In the genomic region with DNA sequence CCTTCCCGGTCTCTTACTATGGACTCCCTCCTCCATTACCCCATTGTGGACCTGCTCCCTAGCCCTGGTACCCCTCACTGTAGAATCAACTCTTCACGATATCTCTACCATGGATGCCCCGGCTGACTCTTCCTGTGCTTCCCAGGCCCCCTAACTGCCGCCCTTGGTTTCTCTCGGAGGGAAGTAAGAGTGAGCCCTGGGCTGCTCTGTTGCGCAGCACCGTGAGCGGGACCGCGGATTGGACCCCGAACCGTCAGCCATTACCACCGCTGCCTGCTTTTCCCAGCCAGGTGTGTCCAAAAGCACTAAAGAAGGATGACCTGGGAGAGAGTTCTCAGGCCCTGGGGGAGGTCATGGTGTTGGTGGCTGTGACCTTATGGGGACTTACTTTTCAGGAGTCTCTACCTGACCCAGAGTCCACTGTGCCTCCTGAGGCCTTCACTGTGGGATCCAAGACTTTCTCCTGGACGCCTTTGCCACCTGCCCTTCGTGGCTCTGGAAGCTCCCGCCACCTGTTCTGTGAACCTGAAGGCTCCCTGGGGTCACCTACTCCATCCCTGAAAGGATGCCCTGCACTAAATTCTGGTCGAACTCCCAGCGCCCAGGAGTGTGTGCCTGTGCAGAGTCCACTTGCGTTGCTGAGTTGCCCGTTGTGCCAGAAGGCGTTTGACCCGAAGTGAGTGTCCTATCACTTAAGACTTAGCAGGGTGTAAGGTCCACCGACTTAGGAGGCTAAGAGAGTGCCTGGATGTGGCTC, we compare ENCODE assay signal across 8 mouse cellular contexts. TPM values are rescaled to one million over a fixed set of nuclear protein-coding genes. Genes with fewer than 3 reads are reported as not detected.
DNase-seq lines count a peak whose midpoint lies in the region; ATAC-seq and TF ChIP-seq lines count a peak whose summit lies in the region.

No protein-coding gene starts in this region.

- H3K4me1 ChIP-seq in lung, adult 2 months (ENCODE audit: control insufficient read depth, insufficient read depth, low read length): peaks cover 5% of the 10 kb centered on the region
- H3K4me1 ChIP-seq in embryonic facial prominence, embryonic 14.5 days (ENCODE audit: control insufficient read depth, insufficient read depth, low read length): peaks cover 19% of the 10 kb centered on the region; the same call in 1 of the 2 replicates
- peaks cover 53% of the 10 kb centered on the region for H3K4me1 ChIP-seq in hindbrain, embryonic 13.5 days (replicated peaks)
- peaks cover 54% of the 10 kb centered on the region for H3K4me1 ChIP-seq in limb, embryonic 15.5 days
- peaks cover 21% of the 10 kb centered on the region for H3K4me1 ChIP-seq in neural tube, embryonic 12.5 days

- peak overlapping the region; percentile 70 for H3K4me3 ChIP-seq in lung, adult 2 months (replicated peaks; ENCODE audit: extremely low read depth, low read depth, low read length)
- H3K4me3 ChIP-seq in embryonic facial prominence, embryonic 14.5 days (ENCODE audit: low read depth, low read length): peak overlapping the region; percentile 65
- peak overlapping the region; percentile 62 for H3K4me3 ChIP-seq in hindbrain, embryonic 13.5 days
- peak overlapping the region; percentile 58 for H3K4me3 ChIP-seq in limb, embryonic 15.5 days
- peak overlapping the region; percentile 64 for H3K4me3 ChIP-seq in neural tube, embryonic 12.5 days

- H3K27me3 ChIP-seq in embryonic facial prominence, embryonic 14.5 days (replicated peaks; ENCODE audit: control insufficient read depth, insufficient read depth, low read length): no peaks in the 10 kb centered on the region
- no peaks in the 10 kb centered on the region for H3K27me3 ChIP-seq in hindbrain, embryonic 13.5 days
- H3K27me3 ChIP-seq in limb, embryonic 15.5 days: no peaks in the 10 kb centered on the region
- no peaks in the 10 kb centered on the region for H3K27me3 ChIP-seq in neural tube, embryonic 12.5 days (replicated peaks)

- TF ChIP-seq POLR2A in lung, adult 2 months (IDR thresholded peaks at IDR 0.05; ENCODE audit: borderline replicate concordance, extremely low read depth, low read depth, low read length): no peak

- DNase-seq in lung, adult 2 months: peak; percentile 56
- no peak for DNase-seq in lung, postnatal 36 days
- DNase-seq in ZHBTc4 (ENCODE audit: low read depth, low spot score): peak; percentile 39
- DNase-seq in embryonic facial prominence, embryonic 14.5 days (ENCODE audit: low spot score): no peak
- no peak for DNase-seq in right cerebral cortex, postnatal 36 days (ENCODE audit: low spot score in 2 of 2)

- H3K9ac ChIP-seq in embryonic facial prominence, embryonic 14.5 days (ENCODE audit: low read depth, low read length): peak overlapping the region; percentile 86
- H3K9ac ChIP-seq in hindbrain, embryonic 13.5 days: peak overlapping the region; percentile 90
- H3K9ac ChIP-seq in limb, embryonic 15.5 days: peak overlapping the region; percentile 70
- H3K9ac ChIP-seq in neural tube, embryonic 12.5 days: peak overlapping the region; percentile 84

- TF ChIP-seq CTCF in lung, adult 2 months (IDR thresholded peaks at IDR 0.05; ENCODE audit: insufficient read depth, low read length): no peak

- WGBS in lung, adult 2 months: 22% methylated on average over 23 of the region's 23 CpGs
- WGBS in embryonic facial prominence, embryonic 14.5 days: 13% methylated on average over 23 of the region's 23 CpGs
- 11% methylated on average over 23 of the region's 23 CpGs for WGBS in hindbrain, embryonic 13.5 days
- WGBS in limb, embryonic 15.5 days: 14% methylated on average over 23 of the region's 23 CpGs
- WGBS in neural tube, embryonic 12.5 days: 12% methylated on average over 23 of the region's 23 CpGs

- peak; percentile 12 for ATAC-seq in embryonic facial prominence, embryonic 14.5 days (ENCODE audit: low read depth)
- peak; percentile 29 for ATAC-seq in hindbrain, embryonic 13.5 days (ENCODE audit: low FRiP score)
- ATAC-seq in limb, embryonic 15.5 days (ENCODE audit: insufficient number of reproducible peaks, low FRiP score, low TSS enrichment, low read depth): 0 out of 2 replicates have a peak, but pooled peaks have one; percentile 0
- ATAC-seq in neural tube, embryonic 12.5 days (ENCODE audit: low FRiP score, low read depth): peak; percentile 23; the same call in 1 of the 2 replicates

- H3K27ac ChIP-seq in embryonic facial prominence, embryonic 14.5 days (replicated peaks; ENCODE audit: low read depth, low read length): peak overlapping the region; percentile 99
- peak overlapping the region; percentile 99 for H3K27ac ChIP-seq in hindbrain, embryonic 13.5 days
- H3K27ac ChIP-seq in limb, embryonic 15.5 days: peak overlapping the region; percentile 99
- H3K27ac ChIP-seq in neural tube, embryonic 12.5 days: peak overlapping the region; percentile 91

- 0 out of 2 replicates have a peak, but pooled peaks cover 5% of the 10 kb centered on the region for H3K36me3 ChIP-seq in embryonic facial prominence, embryonic 14.5 days (ENCODE audit: control insufficient read depth, insufficient read depth, low read length)
- H3K36me3 ChIP-seq in hindbrain, embryonic 13.5 days: peaks cover 7% of the 10 kb centered on the region
- H3K36me3 ChIP-seq in limb, embryonic 15.5 days: 0 out of 2 replicates have a peak, but pooled peaks cover 13% of the 10 kb centered on the region
- H3K36me3 ChIP-seq in neural tube, embryonic 12.5 days: no peaks in the 10 kb centered on the region

- H3K9me3 ChIP-seq in embryonic facial prominence, embryonic 14.5 days (ENCODE audit: control insufficient read depth, low read length): no peaks in the 10 kb centered on the region
- H3K9me3 ChIP-seq in hindbrain, embryonic 13.5 days: no peaks in the 10 kb centered on the region
- H3K9me3 ChIP-seq in limb, embryonic 15.5 days: no peaks in the 10 kb centered on the region
- no peaks in the 10 kb centered on the region for H3K9me3 ChIP-seq in neural tube, embryonic 12.5 days

- peak overlapping the region; percentile 94 for H3K4me2 ChIP-seq in embryonic facial prominence, embryonic 14.5 days (ENCODE audit: low read depth, low read length)
- peak overlapping the region; percentile 91 for H3K4me2 ChIP-seq in hindbrain, embryonic 13.5 days
- peak overlapping the region; percentile 89 for H3K4me2 ChIP-seq in limb, embryonic 15.5 days
- H3K4me2 ChIP-seq in neural tube, embryonic 12.5 days (replicated peaks): peak overlapping the region; percentile 84

RNA-seq across cellular contexts. Expression of gene Faap20, which starts 0.9 kb away (rescaled TPM):
- polyA plus RNA-seq in lung, adult 2 months (2012; rRNA removed): 56.7 and 59.3 TPM in 2 replicates
- polyA plus RNA-seq in embryonic facial prominence, embryonic 14.5 days (2014; fragmentation: Nextera tagmentation; extraction: Ambion mirVana): 66.1 and 68.5 TPM in 2 replicates
- 78.8 and 84.8 TPM in 2 replicates for polyA plus RNA-seq in hindbrain, embryonic 13.5 days (2015; fragmentation: Nextera tagmentation; extraction: Ambion mirVana)
- 74.0 and 76.2 TPM in 2 replicates for polyA plus RNA-seq in limb, embryonic 15.5 days (2015; fragmentation: Nextera tagmentation; extraction: Ambion mirVana)
- polyA plus RNA-seq in neural tube, embryonic 12.5 days (2016; fragmentation: Nextera tagmentation; extraction: Ambion mirVana): 87.5 and 89.3 TPM in 2 replicates

RNA-seq across cellular contexts. Expression of gene Ski, which starts 28.1 kb away (rescaled TPM):
- 105 and 115 TPM in 2 replicates for polyA plus RNA-seq in lung, adult 2 months (2012; rRNA removed)
- polyA plus RNA-seq in embryonic facial prominence, embryonic 14.5 days (2014; fragmentation: Nextera tagmentation; extraction: Ambion mirVana): 34.1 and 34.9 TPM in 2 replicates
- polyA plus RNA-seq in hindbrain, embryonic 13.5 days (2015; fragmentation: Nextera tagmentation; extraction: Ambion mirVana): 10.3 and 10.4 TPM in 2 replicates
- polyA plus RNA-seq in limb, embryonic 15.5 days (2015; fragmentation: Nextera tagmentation; extraction: Ambion mirVana): 25.2 and 26.8 TPM in 2 replicates
- polyA plus RNA-seq in neural tube, embryonic 12.5 days (2016; fragmentation: Nextera tagmentation; extraction: Ambion mirVana): 12.3 and 13.2 TPM in 2 replicates

Comparison
In these comparisons a context has a peak if more than half of its experiments do, and no peak if none do; other contexts are left out.
1. DNase-seq: peak in lung, adult 2 months (single experiment) and ZHBTc4 (single experiment); none in lung, postnatal 36 days (single experiment), embryonic facial prominence, embryonic 14.5 days (single experiment) and right cerebral cortex, postnatal 36 days (0 of 2).
2. Peak in every context shown above with its lines, with median percentiles within 50 percentile points of each other: H3K4me3 ChIP-seq, ATAC-seq, H3K27ac ChIP-seq, H3K4me2 ChIP-seq and H3K9ac ChIP-seq.